Mouse (Mus musculus) retina, adult 2 months (tissue): Measurements from ENCODE around the gene Emilin2.

Experiments used
- DNase-seq: peaks from one replicate; pipeline ENCODE4 v3.0.0-alpha.2; 2012; ENCODE audit warnings: low read depth, low spot score

Emilin2 gene

GRCm38 (mm10) chr17:71234041-71234594 is 77.7 kb downstream of the Emilin2 start:
- DNase-seq = no peak

DNA sequence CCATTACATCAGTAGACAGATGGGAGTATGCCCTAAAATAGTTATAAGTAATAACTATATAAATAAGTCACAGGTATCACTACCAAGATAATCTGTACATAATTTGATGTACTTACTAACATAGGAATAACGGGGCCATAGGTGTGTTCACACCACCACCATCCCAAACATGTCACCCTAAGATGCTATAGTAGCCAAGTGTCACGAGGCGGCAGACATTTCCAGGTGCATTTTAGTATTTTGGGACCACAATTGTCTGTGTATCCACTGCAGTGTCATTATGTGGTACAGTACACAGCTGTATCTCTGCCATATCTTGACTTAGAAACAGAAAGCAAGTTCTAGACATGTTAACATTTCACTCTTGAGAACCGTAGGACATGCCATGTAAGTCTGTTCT is 78.6 kb downstream of the Emilin2 start:
- DNase-seq = no peak

DNA sequence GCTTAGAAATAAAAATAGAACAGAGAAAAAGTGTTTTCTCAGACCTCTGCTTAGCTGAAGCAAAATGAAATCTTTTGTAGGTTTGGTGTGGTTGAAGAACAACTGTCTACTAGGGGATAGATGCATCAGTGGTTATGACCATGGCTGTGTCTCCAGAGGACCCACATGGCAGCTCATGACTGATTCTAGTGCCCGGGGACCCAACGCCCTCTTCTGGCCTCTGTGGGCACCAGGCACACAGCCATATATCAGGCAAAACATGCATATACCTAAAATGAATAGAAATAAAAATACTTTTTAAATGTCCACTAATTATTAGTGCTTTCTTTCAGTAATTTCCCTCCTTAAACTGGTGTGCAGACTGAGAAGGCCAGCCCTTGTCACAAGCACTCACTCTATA is 79.8 kb downstream of the Emilin2 start:
- no peak for DNase-seq

GRCm38 (mm10) chr17:71230108-71230709 is 81.6 kb downstream of the Emilin2 start:
- DNase-seq = no peak

DNA sequence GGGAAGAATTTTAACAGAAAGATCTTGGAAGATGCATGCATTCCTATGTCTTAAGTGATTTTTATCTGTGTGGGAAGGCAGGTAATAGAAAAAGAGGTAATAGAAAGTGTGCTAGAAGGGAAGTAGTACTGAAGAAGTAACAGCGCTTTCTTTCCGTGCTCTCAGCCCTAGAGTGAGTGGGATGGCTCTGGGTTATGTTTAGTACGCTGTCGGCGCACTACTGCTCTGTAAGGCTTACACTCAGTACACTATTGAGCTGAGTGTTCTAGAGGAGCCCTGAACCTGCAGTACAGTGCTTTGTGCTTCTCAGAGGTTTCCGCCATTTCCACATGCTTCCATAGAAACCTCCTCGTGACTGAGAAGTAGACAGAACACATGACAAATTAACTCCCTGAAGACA is 83.1 kb downstream of the Emilin2 start:
- no peak for DNase-seq

DNA sequence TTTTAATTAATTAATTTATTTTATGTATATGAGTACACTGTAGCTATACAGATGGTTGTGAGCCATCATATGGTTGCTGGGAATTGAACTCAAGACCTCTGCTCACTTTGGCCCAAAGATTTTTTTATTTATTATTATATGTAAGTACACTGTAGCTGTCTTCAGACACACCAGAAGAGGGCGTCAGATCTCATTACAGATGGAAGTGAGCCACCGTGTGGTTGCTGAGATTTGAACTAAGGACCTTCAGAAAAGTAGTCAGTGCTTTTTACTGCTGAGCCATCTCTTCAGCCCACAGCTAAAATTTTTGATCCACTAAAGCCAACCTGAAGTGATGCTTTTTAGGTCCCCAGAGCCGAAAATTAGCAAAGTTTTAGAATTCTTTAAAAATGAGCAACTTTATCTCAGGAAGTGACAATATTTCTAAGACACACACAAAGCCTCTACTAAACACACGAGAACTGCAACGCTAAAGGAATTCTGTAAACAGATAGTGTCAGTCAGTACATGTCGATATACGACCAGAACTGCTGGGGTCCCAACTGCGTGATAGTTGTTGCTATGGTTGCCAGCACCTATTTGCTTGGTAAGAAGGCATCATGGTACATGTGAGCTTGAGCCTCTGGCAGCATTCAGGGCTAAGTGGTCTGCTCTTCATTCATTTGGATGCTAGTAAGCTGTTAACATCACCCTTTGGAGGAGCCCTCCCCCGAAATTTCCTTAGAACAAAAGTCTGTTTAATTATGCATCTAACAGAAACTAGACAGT is 84.5 kb downstream of the Emilin2 start:
- no peak for DNase-seq

DNA sequence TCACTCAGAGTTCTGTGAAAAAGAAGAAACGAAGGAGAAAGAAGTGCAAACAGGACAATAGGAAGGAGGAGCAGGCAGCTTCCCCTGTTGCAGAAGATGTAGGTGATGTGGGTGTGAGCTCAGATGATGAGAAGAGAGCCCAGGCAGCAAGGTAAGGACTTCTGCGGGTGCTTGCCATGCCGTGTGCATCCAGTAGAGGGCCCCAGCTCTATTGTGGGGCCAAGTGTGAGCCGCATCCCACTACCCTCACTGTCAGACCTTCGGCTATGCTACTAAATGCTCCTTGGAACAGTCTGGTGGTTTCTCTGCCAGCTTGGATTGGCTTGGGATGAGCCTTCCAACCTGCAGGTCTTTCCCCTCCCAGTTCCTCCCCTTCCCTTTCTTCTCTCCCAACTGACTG is 86.7 kb downstream of the Emilin2 start:
- DNase-seq = no peak

- no peak for DNase-seq
These were observed 87.3 kb downstream of the Emilin2 start for GRCm38 (mm10) chr17:71224521-71224920.

DNA sequence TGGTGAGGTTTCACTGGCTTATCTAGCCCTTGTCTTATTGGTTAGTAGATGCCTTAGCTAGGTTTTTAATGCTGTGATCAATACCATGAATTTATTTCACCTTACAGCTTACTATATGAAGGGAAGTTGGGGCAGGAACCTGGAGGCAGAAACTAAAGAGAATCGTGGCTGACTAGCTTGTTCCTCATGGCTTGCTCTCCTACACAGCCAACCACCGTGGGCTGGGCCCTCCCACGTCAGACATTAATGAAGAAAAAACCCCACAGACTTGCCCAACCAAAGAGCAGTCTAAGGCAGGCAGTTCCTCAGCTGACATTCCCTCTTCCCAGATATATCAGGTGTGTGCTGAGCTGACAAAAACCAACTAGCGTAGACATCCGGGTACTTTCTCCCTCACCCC is 88.1 kb downstream of the Emilin2 start:
- DNase-seq = no peak

DNA sequence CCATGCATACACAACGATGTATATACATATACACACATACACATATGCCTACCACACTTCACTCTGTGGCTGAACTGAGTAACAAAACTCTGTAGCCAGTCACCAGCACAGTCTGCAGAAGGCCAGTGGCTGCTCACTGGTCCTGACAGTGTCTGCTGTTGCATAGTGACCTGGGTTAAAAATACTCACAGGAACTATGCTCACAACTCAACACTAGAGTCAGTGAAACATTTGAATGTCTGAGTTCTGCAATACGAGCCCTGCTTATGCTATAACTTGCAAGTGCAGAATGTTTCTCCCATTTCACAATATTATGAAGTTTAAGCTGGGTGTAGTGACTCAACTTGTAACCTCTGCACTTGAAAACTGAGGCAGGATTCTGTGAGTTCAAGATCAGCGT is 90.4 kb downstream of the Emilin2 start:
- no peak for DNase-seq

GRCm38 (mm10) chr17:71217111-71217685 is 94.6 kb downstream of the Emilin2 start:
- no peak for DNase-seq

GRCm38 (mm10) chr17:71216263-71216662 is 95.5 kb downstream of the Emilin2 start:
- no peak for DNase-seq

DNA sequence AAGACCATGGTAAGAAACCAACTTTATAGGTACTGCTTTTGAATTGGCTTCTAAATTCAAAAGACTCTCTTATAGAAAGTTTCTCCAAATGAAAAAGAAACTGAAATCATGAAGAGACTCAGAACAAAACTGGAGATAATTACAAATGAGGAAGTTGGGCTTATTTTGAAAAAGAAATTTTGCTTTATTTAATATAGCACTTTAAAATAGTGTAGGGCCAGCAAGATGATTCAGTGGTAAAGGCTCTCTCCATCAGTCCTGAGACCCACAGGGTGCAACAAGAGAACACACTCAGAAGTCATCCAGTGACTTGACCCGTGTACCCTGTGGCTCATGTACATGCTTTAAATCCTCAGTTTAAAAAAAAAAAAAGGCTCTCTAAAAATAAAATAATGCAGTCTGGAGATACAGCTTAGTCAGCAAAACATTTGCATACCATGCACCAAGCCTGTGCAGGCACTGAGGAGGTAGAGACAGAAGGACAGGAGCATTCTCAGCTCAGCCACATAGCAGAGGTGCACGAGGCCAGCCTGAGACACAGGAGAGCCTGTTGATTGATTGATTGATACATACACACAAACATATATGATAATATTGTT is 96.4 kb downstream of the Emilin2 start:
- no peak for DNase-seq

GRCm38 (mm10) chr17:71214514-71215240 is 97.1 kb downstream of the Emilin2 start:
- no peak for DNase-seq

DNA sequence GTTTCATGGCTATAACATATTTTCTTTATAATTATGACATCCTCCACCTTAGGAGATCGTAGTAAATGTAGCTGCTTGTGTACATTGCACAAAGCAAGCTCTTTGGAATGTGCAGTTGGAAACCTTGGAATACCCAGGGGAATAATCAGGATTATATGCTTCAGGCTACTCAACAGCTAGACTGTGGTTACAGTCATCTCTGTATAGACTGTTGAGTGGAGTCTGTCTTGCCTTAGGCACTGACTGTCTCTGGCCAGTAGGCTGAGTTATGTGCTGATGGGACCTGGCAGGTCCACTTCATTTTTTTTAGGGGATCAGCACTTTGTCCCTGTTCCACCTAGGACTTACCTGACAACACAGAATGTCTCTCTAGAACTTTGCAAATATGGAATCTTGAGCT is 98.1 kb downstream of the Emilin2 start:
- DNase-seq = no peak

DNA sequence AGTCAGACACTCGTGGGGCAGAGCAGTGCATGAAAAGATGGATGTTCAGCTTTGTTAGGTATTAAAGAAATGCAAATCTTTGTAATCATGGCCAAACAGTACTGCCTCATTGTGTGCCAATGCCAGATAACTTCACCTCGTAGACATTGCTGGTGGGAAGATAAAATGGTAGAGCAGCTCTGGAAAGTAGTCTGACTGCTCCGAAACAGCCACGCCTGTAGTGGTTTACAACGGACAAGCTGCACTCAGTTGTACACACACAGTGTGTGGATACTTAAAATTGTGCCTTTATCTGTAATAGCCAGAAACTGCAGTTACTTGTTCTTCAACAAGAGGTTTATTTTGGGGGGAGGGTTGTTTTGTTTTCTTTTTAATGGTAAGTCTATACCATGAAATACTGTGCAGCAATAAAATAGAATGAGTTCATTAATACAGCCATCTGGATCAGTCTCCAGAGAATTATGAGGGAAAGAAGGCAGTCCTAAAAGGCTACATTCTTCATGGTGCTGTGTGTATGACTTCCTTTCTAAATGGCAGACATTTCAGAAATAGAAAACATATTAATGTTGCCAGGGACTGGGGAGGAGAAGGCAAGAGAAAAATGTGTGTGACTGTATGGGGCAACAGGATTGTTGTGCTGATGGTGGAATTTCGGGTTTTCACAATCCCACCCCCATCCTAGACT is 99.7 kb downstream of the Emilin2 start:
- no peak for DNase-seq

- DNase-seq = no peak
These were observed 101.8 kb downstream of the Emilin2 start for GRCm38 (mm10) chr17:71209936-71210335.

DNA sequence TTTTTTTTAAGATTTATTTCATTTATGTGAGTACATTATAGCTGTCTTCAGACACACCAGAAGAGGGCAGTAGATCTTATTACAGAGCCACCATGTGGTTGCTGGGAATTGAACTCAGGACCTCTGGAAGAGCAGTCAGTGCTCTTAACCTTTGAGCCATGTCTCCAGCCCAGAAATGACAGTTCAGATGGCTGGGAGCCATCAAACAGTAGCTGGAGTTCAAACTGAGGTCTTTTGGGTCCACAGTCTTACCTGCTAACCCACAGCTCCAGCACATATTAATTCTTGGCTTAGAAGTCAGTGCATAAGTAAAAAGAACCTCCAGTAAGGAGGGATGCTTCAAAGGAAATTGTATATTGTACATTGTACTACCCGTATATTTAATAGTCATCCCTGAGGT is 102.9 kb downstream of the Emilin2 start:
- no peak for DNase-seq

GRCm38 (mm10) chr17:71208376-71208775 is 103.4 kb downstream of the Emilin2 start:
- no peak for DNase-seq

- DNase-seq = no peak
These were observed 104.5 kb downstream of the Emilin2 start for GRCm38 (mm10) chr17:71207268-71207667.
